Mouse (Mus musculus): ENCODE data around the gene Slc35e2. TPM values are rescaled to one million over a fixed set of nuclear protein-coding genes. Genes with fewer than 3 reads are reported as not detected.
"Not testable (repeated sequence)": the region's sequence is repeated elsewhere in the genome, so short reads cannot be mapped to it uniquely, and the experiment has no call there.

The Slc35e2 gene
- polyA plus RNA-seq, 1 experiment from 2014 or later, result 16.3 TPM

GRCm38 (mm10) chr4:155602753-155603152 lies 1.5 kb downstream of the Slc35e2 start:
- Histone ChIP-seq H3K9ac (peak overlapping the region; percentile 86), H3K27ac (replicated peaks) (no peak overlapping the region), H3K4me2 (peak overlapping the region; percentile 74), H3K27me3 (no peaks in the 10 kb centered on the region), H3K36me3 (no peaks in the 10 kb centered on the region), H3K9me3 (no peaks in the 10 kb centered on the region), H3K4me1 (replicated peaks) (peaks cover 21% of the 10 kb centered on the region), H3K4me3 (peak overlapping the region; percentile 68)
- WGBS, result 90% methylated on average over 1 of the region's 1 CpGs
- ATAC-seq (ENCODE audit: low FRiP score, low read depth), result no peak

GRCm38 (mm10) chr4:155603801-155604200 lies 2.6 kb downstream of the Slc35e2 start:
- no peak overlapping the region for H3K27ac ChIP-seq (replicated peaks)
- WGBS, result 91% methylated on average over 6 of the region's 6 CpGs
- no peaks in the 10 kb centered on the region for H3K27me3 ChIP-seq
- H3K36me3 ChIP-seq, result no peaks in the 10 kb centered on the region
- H3K4me1 ChIP-seq (replicated peaks), result peaks cover 21% of the 10 kb centered on the region
- no peak overlapping the region for H3K4me3 ChIP-seq
- no peak overlapping the region for H3K9ac ChIP-seq
- no peak for ATAC-seq (ENCODE audit: low FRiP score, low read depth)
- no peaks in the 10 kb centered on the region for H3K9me3 ChIP-seq
- no peak overlapping the region for H3K4me2 ChIP-seq

GRCm38 (mm10) chr4:155605132-155605531 lies 3.9 kb downstream of the Slc35e2 start:
- H3K4me2 ChIP-seq, result no peak overlapping the region
- H3K9ac ChIP-seq, result no peak overlapping the region
- no peak overlapping the region for H3K4me3 ChIP-seq
- peaks cover 5% of the 10 kb centered on the region; the same call in 1 of the 2 replicates for H3K36me3 ChIP-seq
- peaks cover 21% of the 10 kb centered on the region for H3K4me1 ChIP-seq (replicated peaks)
- H3K27me3 ChIP-seq, result no peaks in the 10 kb centered on the region
- H3K27ac ChIP-seq (replicated peaks), result no peak overlapping the region
- 93% methylated on average over 4 of the region's 4 CpGs for WGBS
- ATAC-seq (ENCODE audit: low FRiP score, low read depth), result no peak
- no peaks in the 10 kb centered on the region for H3K9me3 ChIP-seq

- Histone ChIP-seq H3K36me3 (peaks cover 18% of the 10 kb centered on the region), H3K9me3 (no peaks in the 10 kb centered on the region), H3K4me1 (replicated peaks) (peaks cover 21% of the 10 kb centered on the region), H3K4me2 (no peak overlapping the region), H3K27ac (replicated peaks) (no peak overlapping the region), H3K9ac (no peak overlapping the region), H3K27me3 (no peaks in the 10 kb centered on the region), H3K4me3 (no peak overlapping the region)
- 73% methylated on average over 2 of the region's 2 CpGs for WGBS
- no peak for ATAC-seq (ENCODE audit: low FRiP score, low read depth)
Measured at GRCm38 (mm10) chr4:155606825-155607224, 5.6 kb downstream of the Slc35e2 start.

- H3K9ac ChIP-seq, result no peak overlapping the region
- no peaks in the 10 kb centered on the region for H3K9me3 ChIP-seq
- no peaks in the 10 kb centered on the region for H3K4me1 ChIP-seq (replicated peaks)
- H3K4me2 ChIP-seq, result no peak overlapping the region
- 88% methylated on average over 3 of the region's 3 CpGs for WGBS
- no peak overlapping the region for H3K27ac ChIP-seq (replicated peaks)
- H3K27me3 ChIP-seq, result no peaks in the 10 kb centered on the region
- H3K36me3 ChIP-seq, result peaks cover 60% of the 10 kb centered on the region
- no peak for ATAC-seq (ENCODE audit: low FRiP score, low read depth)
- H3K4me3 ChIP-seq, result no peak overlapping the region
Measured at GRCm38 (mm10) chr4:155611860-155612259, 10.6 kb downstream of the Slc35e2 start.

- H3K4me3 ChIP-seq, result no peak overlapping the region
- no peak for ATAC-seq (ENCODE audit: low FRiP score, low read depth)
- H3K4me1 ChIP-seq (replicated peaks), result no peaks in the 10 kb centered on the region
- WGBS, result 97% methylated on average over 3 of the region's 3 CpGs
- no peak overlapping the region for H3K27ac ChIP-seq (replicated peaks)
- H3K4me2 ChIP-seq, result no peak overlapping the region
- no peaks in the 10 kb centered on the region for H3K27me3 ChIP-seq
- H3K36me3 ChIP-seq, result peaks cover 74% of the 10 kb centered on the region
- H3K9me3 ChIP-seq, result no peaks in the 10 kb centered on the region
- H3K9ac ChIP-seq, result no peak overlapping the region
Measured at GRCm38 (mm10) chr4:155613264-155613663, 12.0 kb downstream of the Slc35e2 start.

GRCm38 (mm10) chr4:155618321-155618720 lies 17.1 kb downstream of the Slc35e2 start:
- no peaks in the 10 kb centered on the region for H3K27me3 ChIP-seq
- H3K4me1 ChIP-seq (replicated peaks), result peaks cover 1% of the 10 kb centered on the region; the same call in 1 of the 2 replicates
- H3K4me3 ChIP-seq, result no peak overlapping the region
- no peak for ATAC-seq (ENCODE audit: low FRiP score, low read depth)
- no peaks in the 10 kb centered on the region for H3K9me3 ChIP-seq
- H3K4me2 ChIP-seq, result no peak overlapping the region
- peaks cover 75% of the 10 kb centered on the region for H3K36me3 ChIP-seq
- H3K27ac ChIP-seq (replicated peaks), result no peak overlapping the region
- 97% methylated on average over 5 of the region's 5 CpGs for WGBS
- H3K9ac ChIP-seq, result no peak overlapping the region

GRCm38 (mm10) chr4:155624338-155625291 lies 23.4 kb downstream of the Slc35e2 start, which contains the start of gene Cdk11b:
Cdk11b (plus strand) TSS chr4:155624854.
- Histone ChIP-seq H3K36me3 (peaks cover 47% of the 10 kb centered on the region), H3K27me3 (no peaks in the 10 kb centered on the region), H3K4me3 (peak within 1 kb of the TSS; percentile 93), H3K4me2 (peak within 1 kb of the TSS; percentile 85), H3K9ac (peak within 1 kb of the TSS; percentile 87), H3K9me3 (no peaks in the 10 kb centered on the region), H3K4me1 (replicated peaks) (peaks cover 14% of the 10 kb centered on the region), H3K27ac (replicated peaks) (peak within 1 kb of the TSS; percentile 90)
- peak; percentile 100 for ATAC-seq (ENCODE audit: low FRiP score, low read depth)
- WGBS, result under 1% methylated on average over 84 of the region's 84 CpGs

- WGBS, result 86% methylated on average over 6 of the region's 6 CpGs
- no peak overlapping the region for H3K4me2 ChIP-seq
- no peaks in the 10 kb centered on the region for H3K9me3 ChIP-seq
- peaks cover 4% of the 10 kb centered on the region for H3K4me1 ChIP-seq (replicated peaks)
- H3K36me3 ChIP-seq, result peaks cover 73% of the 10 kb centered on the region
- H3K27ac ChIP-seq (replicated peaks), result no peak overlapping the region
- H3K4me3 ChIP-seq, result no peak overlapping the region
- no peak for ATAC-seq (ENCODE audit: low FRiP score, low read depth)
- no peaks in the 10 kb centered on the region for H3K27me3 ChIP-seq
- no peak overlapping the region for H3K9ac ChIP-seq
Measured at GRCm38 (mm10) chr4:155630267-155630666, 29.1 kb downstream of the Slc35e2 start.

- Histone ChIP-seq H3K27me3 (no peaks in the 10 kb centered on the region), H3K27ac (replicated peaks) (no peak overlapping the region), H3K9ac (no peak overlapping the region), H3K9me3 (no peaks in the 10 kb centered on the region), H3K4me1 (replicated peaks) (no peaks in the 10 kb centered on the region), H3K4me3 (no peak overlapping the region), H3K4me2 (no peak overlapping the region), H3K36me3 (peaks cover 78% of the 10 kb centered on the region)
- no peak for ATAC-seq (ENCODE audit: low FRiP score, low read depth)
Measured at GRCm38 (mm10) chr4:155635766-155636499, 34.7 kb downstream of the Slc35e2 start.

- Histone ChIP-seq H3K27ac (replicated peaks) (no peak overlapping the region), H3K27me3 (no peaks in the 10 kb centered on the region), H3K4me2 (no peak overlapping the region), H3K36me3 (peaks cover 75% of the 10 kb centered on the region), H3K4me3 (no peak overlapping the region), H3K9ac (no peak overlapping the region), H3K9me3 (no peaks in the 10 kb centered on the region), H3K4me1 (replicated peaks) (no peaks in the 10 kb centered on the region)
- 83% methylated on average over 1 of the region's 1 CpGs for WGBS
- ATAC-seq (ENCODE audit: low FRiP score, low read depth), result no peak
Measured at GRCm38 (mm10) chr4:155643531-155643930, 42.3 kb downstream of the Slc35e2 start.

- H3K27me3 ChIP-seq; H3K4me3 ChIP-seq; H3K27ac ChIP-seq (replicated peaks); H3K4me2 ChIP-seq; ATAC-seq (ENCODE audit: low FRiP score, low read depth); H3K4me1 ChIP-seq (replicated peaks); H3K9ac ChIP-seq; H3K9me3 ChIP-seq: not testable (repeated sequence)
- 94% methylated on average over 2 of the region's 2 CpGs for WGBS
- H3K36me3 ChIP-seq, result peaks cover 81% of the 10 kb centered on the region
Measured at GRCm38 (mm10) chr4:155645308-155645707, 44.1 kb downstream of the Slc35e2 start, which contains the start of gene Gm10563. Gm10563 (minus strand) TSS chr4:155645408.

Data from hindbrain, embryonic 15.5 days (tissue).